Mouse (Mus musculus): ENCODE measurements around the gene Grsf1.

- no peak for TF ChIP-seq CTCF (IDR thresholded peaks at IDR 0.05; ENCODE audit: borderline replicate concordance, control insufficient read depth, extremely low read depth, insufficient read depth, low read length, poor library complexity)
- TF ChIP-seq POLR2A (IDR thresholded peaks at IDR 0.05; ENCODE audit: control insufficient read depth, extremely low read depth, insufficient read depth, low read length, poor library complexity): no peak
Measured at GRCm38 (mm10) chr5:88684226-88684625, 8.3 kb upstream of the Grsf1 start.
